Mouse (Mus musculus) induced T-regulatory cell, adult 2 months (primary cell): ENCODE results near the gene Rps18.

ENCODE experiments used
- DNase-seq: peaks from one replicate; pipeline ENCODE4 v3.0.0-alpha.2; 2012; ENCODE audit warnings: low read depth

Rps18 gene

GRCm38 (mm10) chr17:33920282-33921097 lies 35.3 kb downstream of the Rps18 start:
- DNase-seq = peak; percentile 95

DNA sequence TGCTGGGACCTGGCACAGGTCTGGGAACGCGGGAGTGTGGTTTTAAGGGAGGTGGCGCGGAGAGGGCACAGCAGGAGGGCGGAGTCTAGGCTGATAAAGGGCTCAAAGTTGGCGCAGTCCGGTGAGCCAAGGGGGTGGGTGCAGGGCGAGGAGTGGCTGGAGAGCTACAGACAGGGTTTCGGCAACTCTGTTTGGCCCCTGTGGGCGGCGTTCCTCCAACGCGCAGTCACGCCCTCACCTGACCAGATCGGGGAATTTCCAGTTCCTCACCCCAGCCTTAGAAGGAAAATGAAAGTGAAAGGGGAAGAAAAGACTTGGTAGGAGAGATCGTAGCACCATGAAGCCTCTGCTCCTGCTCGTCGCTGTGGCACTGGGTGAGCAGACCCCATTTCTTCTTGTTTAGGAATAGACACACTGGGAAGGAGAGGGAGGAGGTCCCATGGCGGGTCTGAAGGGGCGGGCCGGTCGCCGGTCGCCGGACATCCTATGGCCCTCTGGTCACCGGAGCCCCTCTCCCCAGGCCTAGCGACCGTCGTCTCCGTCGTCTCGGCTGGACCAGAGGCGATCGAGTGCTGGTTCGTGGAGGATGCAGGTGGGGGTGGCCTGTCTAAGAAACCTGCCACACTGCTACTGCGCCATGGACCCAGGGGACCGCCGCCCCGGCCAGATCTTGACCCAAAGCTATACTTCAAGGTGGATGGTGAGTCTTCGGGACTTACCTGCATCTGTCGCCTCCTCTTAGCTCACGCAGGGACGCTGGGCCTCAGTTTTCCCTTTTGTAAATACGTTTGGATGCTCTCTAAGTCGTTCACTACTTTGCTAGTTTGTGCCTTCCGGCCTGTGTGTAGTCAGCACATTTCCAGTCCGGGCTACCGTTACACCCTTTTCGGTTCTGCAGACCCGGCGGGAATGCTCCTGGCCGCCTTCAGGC lies 36.2 kb downstream of the Rps18 start:
- DNase-seq = peak; percentile 96

DNA sequence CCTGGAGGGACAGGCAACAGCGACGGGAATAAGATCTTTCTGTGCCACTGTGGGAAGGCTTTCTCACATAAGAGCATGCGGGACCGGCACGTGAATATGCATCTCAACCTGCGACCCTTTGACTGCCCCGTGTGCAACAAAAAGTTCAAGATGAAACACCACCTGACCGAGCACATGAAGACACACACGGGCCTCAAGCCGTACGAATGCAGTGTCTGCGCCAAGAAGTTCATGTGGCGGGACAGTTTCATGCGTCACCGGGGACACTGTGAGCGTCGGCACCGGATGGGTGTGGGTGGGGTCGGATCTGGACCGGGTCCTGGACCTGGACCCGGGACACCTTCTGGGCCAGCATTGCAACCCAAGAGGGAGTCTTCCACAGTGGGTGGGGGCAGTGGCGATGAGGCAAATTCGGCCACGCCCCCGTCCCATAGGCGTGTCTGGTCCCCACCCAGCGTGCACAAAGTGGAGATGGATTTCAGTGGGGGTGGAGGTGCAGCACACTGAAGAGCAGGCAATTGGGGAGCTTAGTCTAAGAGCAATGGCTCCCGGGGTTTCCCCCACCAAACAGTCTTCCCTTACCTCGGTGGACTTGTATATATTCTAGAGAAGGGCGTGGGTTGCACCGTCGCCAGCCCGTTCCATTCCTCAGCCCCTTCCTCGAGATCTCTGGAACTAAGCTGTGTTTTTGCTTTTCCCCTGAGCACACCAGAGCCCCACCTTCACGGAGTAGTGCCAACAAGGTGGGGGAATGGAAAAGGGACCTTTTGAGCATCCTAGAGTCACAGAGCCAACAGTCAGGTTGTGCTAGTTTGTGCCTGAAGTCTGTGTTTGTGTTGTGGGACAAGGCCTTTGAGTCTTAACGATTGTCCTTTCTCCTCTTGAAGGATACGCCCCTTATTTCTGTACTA lies 37.3 kb downstream of the Rps18 start:
- peak; percentile 80 for DNase-seq

GRCm38 (mm10) chr17:33917656-33918292 lies 38.0 kb downstream of the Rps18 start:
- no peak for DNase-seq

GRCm38 (mm10) chr17:33916847-33917655 lies 38.8 kb downstream of the Rps18 start:
- DNase-seq = no peak

GRCm38 (mm10) chr17:33916294-33916693 lies 39.5 kb downstream of the Rps18 start:
- DNase-seq = no peak

DNA sequence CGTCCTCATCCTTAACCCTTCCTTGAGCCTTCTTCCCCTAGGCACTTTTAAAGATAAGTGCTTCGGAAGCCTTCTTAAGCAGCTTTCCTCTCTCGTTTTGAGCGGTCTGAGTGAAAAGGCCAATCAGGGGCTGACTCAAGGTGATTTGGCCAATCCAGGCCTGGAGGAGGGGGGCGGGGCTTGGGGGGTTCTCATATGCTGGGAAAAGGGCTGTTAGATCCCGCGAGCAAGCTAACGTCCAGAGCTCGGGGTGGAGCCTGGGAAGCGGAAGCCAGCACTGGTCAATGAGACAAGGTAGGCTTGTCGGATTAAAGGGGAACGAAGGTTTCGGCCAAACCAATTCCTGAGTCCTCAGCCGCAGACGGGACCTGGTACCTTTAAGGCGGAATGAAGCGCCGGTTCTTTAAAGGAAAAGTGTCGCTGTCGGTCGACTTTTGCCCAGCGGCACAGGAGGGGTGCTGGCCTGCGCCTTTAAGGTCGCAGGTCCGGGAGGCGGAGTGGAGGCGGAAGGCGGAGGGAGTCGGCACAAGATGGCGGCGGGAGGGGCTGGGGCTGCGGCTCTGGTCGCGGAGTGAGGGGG lies 40.0 kb downstream of the Rps18 start, which contains the start of the genes Tapbp and Zbtb22:
TSS of gene Tapbp (plus strand) at position 229 of the 580 bp plus-strand sequence.
TSS of gene Zbtb22 (plus strand) at position 234 of the 580 bp plus-strand sequence.
- peak; percentile 97 for DNase-seq

DNA sequence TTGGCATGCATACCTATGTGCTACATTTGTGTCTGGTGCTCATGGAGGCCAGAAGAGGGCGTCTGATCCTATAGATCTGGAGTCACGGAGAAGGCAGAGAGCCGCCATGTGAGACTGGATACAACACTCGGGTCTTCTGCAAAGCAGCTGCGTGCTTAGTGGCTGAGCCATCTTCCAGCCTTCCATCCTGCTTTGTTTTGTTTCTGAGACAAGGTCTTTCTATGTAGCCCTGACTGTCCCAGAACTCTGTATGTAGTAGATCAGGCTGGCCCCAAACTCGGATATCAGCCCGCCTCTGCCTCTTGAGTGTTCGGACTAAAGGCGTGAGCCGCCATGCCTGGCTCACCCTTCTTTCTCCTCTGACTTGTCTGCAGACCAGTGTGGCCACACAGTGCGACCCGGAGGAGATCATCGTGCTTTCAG lies 40.8 kb downstream of the Rps18 start:
- DNase-seq = peak; percentile 54

- DNase-seq = no peak
Observed at GRCm38 (mm10) chr17:33913905-33914304, 41.9 kb downstream of the Rps18 start.

DNA sequence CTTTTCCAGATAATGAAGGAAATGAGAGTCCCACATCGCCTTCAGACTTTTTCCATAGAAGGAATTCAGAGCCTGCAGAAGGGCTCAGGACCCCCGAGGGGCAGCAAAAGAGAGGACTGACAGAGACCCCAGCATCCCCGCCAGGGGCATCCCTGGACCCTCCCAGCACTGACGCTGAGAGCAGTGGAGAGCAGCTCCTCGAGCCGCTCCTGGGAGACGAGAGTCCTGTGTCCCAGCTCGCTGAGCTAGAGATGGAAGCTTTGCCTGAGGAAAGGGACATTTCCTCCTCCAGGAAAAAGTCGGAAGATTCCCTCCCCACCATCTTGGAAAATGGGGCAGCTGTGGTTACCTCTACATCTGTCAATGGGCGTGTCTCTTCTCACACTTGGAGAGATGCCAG lies 42.5 kb downstream of the Rps18 start:
- no peak for DNase-seq

GRCm38 (mm10) chr17:33911813-33912414 lies 43.9 kb downstream of the Rps18 start:
- DNase-seq = no peak

GRCm38 (mm10) chr17:33911052-33911812 lies 44.6 kb downstream of the Rps18 start:
- DNase-seq = no peak

DNA sequence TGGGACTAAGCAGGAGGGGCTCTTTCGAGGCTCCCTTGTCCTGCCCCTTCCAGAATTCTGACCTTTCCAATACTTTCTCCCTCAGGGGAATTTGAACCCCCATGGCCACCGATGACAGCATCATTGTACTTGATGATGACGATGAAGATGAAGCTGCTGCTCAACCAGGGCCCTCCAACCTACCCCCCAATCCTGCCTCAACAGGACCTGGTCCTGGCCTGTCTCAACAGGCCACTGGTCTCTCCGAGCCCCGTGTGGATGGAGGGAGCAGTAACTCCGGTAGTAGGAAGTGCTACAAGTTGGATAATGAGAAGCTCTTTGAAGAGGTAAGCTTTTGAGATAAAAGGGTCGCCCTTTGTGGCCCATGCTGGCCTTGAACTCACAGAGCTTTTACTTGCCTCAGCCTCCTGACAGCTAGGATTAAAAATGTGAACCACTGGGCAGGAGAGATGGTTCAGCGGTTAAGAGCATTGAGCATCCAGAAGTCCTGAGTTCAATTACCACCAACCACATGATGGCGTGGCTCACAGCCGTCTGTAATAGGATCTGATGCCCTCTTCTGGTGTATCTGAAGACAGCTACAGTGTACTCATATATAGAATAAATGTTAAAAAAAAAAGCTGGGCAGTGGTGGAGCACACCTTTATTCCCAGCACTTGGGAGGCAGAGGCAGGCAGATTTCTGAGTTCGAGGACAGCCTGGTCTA lies 45.3 kb downstream of the Rps18 start:
- DNase-seq = peak; percentile 79

DNA sequence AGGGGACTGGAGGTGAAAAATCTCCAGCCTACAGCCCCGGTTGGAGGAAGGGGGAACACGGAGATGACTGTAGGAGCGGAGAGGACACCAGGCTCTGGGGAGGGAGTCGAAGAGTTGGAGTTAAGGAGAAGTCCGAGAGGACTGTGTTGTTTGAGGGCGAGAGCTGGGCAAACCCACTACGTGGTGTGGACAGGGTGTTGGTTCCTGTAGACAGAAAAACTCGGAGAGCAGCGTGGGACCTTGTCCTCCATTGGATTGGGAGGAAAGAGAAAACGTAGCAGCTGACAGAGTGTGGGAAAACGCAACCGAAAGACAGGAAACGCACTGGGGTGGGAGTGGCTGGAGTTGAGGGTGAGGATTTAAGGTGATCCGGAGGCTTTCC lies 45.9 kb downstream of the Rps18 start:
- DNase-seq = peak; percentile 85

DNA sequence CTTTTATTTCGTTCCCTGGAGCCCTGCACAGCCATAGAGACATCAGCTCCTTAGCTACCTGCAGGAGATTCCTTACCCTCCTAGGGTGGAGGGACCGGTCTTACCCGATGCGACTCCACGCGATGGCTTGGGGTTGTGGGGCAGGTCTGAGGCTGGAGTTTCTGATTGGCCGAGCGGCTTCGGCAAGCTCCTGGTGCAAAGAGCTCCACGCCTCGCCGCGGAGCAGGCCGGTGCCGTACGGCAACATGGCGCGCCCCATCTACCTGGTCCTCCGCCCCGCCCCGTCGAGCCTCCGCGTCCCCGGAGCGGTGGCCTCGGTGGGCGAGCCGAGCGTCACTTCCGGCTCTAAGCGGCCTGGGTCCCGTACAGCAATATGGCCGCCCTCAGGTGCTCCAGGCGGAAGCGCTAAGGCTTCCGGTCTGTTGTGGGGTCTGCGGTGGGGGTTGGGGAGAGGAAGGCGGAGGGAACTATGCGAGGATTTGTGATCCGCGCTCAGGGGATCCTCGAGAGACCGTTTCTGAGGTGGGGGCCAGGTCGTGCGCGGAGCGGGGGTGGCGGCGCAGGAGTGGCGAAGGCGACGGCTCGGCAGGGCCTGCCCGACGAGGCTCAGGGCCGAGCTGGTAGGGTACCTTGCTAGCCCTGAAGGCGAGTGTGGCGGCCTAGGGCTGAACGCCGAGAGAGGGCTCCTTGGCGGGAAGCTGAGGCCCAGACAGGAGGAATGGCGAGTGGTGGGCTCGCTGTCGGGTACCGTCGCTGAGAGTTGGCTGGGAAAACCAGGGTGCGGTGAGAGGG lies 46.5 kb downstream of the Rps18 start, which contains the start of gene Daxx:
TSS of gene Daxx (plus strand) at position 338 of the 792 bp plus-strand sequence.
- DNase-seq = peak; percentile 98

DNA sequence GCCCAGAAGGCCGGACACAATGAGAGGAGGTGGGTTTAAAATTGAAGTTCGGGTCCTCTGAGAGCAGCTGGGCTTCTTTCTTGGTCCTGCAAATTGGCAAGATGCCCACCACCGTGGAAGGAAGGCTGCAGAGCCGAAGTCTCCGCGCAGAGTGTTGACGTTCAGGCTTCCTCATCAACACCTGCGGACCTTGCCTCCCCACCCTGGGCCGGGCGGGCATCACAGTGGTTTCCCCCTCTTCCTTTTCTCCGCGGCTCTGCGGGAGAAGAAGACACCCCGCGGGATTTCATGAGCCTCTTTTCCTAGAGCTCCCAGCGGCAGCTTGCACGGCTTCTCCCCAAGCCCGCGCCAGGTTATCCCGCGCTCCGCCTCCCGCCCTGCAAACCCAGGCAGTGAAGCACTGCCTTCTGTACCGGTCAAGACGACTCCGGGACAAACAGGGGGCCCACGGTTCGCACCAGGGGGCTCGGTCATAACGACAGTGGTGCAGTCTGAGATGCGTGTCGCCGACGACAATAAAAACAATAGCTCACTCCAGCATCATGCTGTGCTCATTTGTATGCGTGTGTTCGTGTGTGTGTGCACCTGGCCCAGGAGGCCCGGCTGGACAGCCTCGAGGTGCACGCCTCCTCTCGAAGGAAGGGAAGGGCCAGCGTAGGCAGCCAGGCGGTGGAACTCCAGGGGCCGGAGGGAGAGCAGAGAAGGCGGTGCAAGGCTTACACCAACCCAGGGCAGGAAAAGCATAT lies 47.3 kb downstream of the Rps18 start:
- no peak for DNase-seq
